Mouse (Mus musculus) kidney, postnatal 0 days (tissue): ENCODE results near the gene Serping1. TPM values are rescaled to one million over a fixed set of nuclear protein-coding genes. Genes with fewer than 3 reads are reported as not detected.

Experiments used
- ATAC-seq: fragments of 200-750 bp; cut with Nextera tagmentation; replicated peaks from 2 replicates; pipeline ENCODE4 v1.8.0; 2017; ENCODE audit warnings: low read depth, moderate number of reproducible peaks, moderate TSS enrichment, moderate library complexity; ENCODE audit not compliant: low FRiP score
- DNase-seq: peaks from one replicate; pipeline ENCODE4 v3.0.0-alpha.2; 2016; ENCODE audit warnings: low spot score
- H3K27ac ChIP-seq: fragments of 300-500 bp; sonication (generic); 2 replicates; pipeline ENCODE4 v1.5.1; 2014; ENCODE audit warnings: mild to moderate bottlenecking
- H3K27me3 ChIP-seq: fragments of 300-500 bp; sonication (generic); 2 replicates; pipeline ENCODE4 v1.6.1; 2014; ENCODE audit warnings: low read length, mixed read lengths; ENCODE audit not compliant: insufficient read depth
- H3K36me3 ChIP-seq: fragments of 300-500 bp; sonication (generic); 2 replicates; pipeline ENCODE4 v1.6.1; 2014; ENCODE audit warnings: low read length, mixed read lengths; ENCODE audit not compliant: insufficient read depth
- H3K4me1 ChIP-seq: fragments of 300-500 bp; sonication (generic); replicated peaks from 2 replicates; pipeline ENCODE4 v1.6.1; 2014; ENCODE audit warnings: antibody characterized with exemption, low read length, mixed read lengths; ENCODE audit not compliant: insufficient read depth
- H3K4me2 ChIP-seq: fragments of 300-500 bp; sonication (generic); 2 replicates; pipeline ENCODE4 v1.6.1; 2014; ENCODE audit warnings: mild to moderate bottlenecking, low read length, moderate library complexity, mixed read lengths
- H3K4me3 ChIP-seq: fragments of 300-500 bp; sonication (generic); replicated peaks from 2 replicates; pipeline ENCODE4 v1.5.1; 2014; ENCODE audit warnings: low read depth, low read length
- H3K9ac ChIP-seq: fragments of 300-500 bp; sonication (generic); 2 replicates; pipeline ENCODE4 v1.6.1; 2014; ENCODE audit warnings: low read depth, low read length
- H3K9me3 ChIP-seq: fragments of 300-500 bp; sonication (generic); replicated peaks from 2 replicates; pipeline ENCODE4 v1.6.1; 2016; ENCODE audit warnings: low read length, inconsistent platforms, mixed read lengths
- CTCF ChIP-seq: IDR thresholded peaks from 2 replicates; pipeline ENCODE4 v1.5.1; 2016; ENCODE audit warnings: antibody characterized with exemption, low read depth, mild to moderate bottlenecking, moderate library complexity
- WGBS: fragments of 180-500 bp; shearing (Covaris S2); extraction: QIAGEN DNeasy Blood & Tissue Kit; methylation state at CpG from one replicate; pipeline ENCODE4 v1.1.7; 2014; 5-methylcytosine and 5-hydroxymethylcytosine counted together
- polyA plus RNA-seq: library from polyadenylated mRNA; unstranded; fragments of >200 nt; fragmentation: Nextera tagmentation; extraction: Ambion mirVana; gene quantifications from 2 replicates; pipeline ENCODE4 v1.2.1, GENCODE M21; 2015

Serping1 gene
- polyA plus RNA-seq, 1 experiment from 2014 or later = 156 TPM

- Histone ChIP-seq H3K4me3 (no peak overlapping the region), H3K9me3 (no peaks in the 10 kb centered on the region), H3K4me1 (no peaks in the 10 kb centered on the region), H3K27ac (no peak overlapping the region), H3K27me3 (no peaks in the 10 kb centered on the region), H3K4me2 (no peak overlapping the region), H3K9ac (no peak overlapping the region), H3K36me3 (no peaks in the 10 kb centered on the region)
- no peak for ATAC-seq
- TF ChIP-seq CTCF = no peak
- DNase-seq = no peak
- WGBS = 68% methylated on average over 1 of the region's 1 CpGs
Observed at GRCm38 (mm10) chr2:84761840-84762239, 13.4 kb downstream of the Serping1 start.

DNA sequence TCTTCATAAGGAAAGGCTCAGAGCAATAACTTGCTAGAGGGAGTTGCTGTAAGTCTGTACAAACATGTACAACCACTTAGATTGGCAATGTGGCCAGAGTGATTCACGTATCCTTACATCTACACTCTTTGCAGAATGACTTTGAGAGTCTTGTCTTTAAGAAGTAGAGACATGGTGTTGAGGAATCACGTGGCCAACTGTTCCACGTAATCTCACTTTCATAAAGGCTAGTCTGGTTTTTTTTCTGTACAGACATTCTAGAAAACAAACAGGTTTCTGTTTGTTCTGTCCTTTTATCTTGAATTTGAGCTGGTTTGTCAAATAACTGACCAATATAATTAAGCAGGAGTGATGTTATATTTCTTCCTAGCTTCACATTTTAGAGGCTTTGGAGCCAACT, 13.9 kb downstream of the Serping1 start:
- Histone ChIP-seq H3K36me3 (no peaks in the 10 kb centered on the region), H3K9me3 (no peaks in the 10 kb centered on the region), H3K4me2 (no peak overlapping the region), H3K27ac (no peak overlapping the region), H3K27me3 (no peaks in the 10 kb centered on the region), H3K4me3 (no peak overlapping the region), H3K9ac (no peak overlapping the region), H3K4me1 (no peaks in the 10 kb centered on the region)
- 82% methylated on average over 3 of the region's 3 CpGs for WGBS
- DNase-seq = no peak
- no peak for ATAC-seq
- TF ChIP-seq CTCF = no peak

DNA sequence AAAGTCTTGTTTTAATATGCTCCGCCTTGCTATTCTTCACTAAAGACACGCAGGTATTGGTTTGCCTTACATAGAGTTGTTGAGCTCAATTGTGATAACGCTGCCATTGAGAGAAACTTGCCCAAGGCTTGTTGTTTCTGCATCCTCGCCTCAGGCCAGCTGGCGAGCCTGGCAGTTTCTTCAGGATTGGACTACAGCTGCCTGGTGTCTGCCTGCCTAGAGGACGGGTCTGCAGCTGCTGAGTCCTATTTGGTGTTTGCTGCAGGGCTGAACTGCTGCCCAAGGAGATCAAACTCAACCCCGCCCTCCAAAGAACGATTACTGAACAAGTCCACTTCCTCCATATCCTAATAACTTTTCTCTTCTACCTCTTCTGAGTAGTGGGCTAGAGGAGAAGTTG, 14.5 kb downstream of the Serping1 start:
- WGBS = 69% methylated on average over 8 of the region's 8 CpGs
- DNase-seq = no peak
- no peak for TF ChIP-seq CTCF
- ATAC-seq = no peak
- Histone ChIP-seq H3K36me3 (no peaks in the 10 kb centered on the region), H3K9ac (no peak overlapping the region), H3K4me1 (no peaks in the 10 kb centered on the region), H3K4me3 (no peak overlapping the region), H3K27me3 (no peaks in the 10 kb centered on the region), H3K4me2 (no peak overlapping the region), H3K9me3 (no peaks in the 10 kb centered on the region), H3K27ac (no peak overlapping the region)

DNA sequence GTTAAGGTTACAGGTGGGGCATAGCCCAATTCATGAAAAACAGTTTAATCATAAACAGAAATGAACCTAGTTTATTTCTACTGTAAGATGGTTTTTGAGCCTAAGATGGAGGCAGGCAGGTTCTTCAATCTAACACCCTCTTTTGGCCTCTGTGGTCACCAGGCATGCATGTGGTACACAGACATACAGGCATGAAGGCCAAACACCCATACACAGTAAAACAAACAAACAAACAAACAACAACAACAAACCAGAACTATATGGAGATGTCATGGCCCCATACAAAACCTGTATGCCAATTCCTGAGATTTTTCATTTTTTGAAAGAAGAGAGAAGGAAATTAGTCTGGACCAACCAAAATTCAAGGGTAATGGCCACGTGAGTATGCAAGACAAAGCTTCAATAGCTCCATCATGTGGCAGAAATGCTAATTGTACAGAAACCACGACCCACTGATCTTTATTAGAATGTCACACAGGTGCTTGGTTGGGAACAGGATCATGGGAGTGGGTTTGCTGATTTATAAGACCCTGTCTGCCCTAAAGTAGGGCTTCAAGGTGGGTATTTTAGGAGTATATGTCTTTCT, 16.6 kb downstream of the Serping1 start:
- no peak overlapping the region for H3K9ac ChIP-seq
- DNase-seq (peak; percentile 87), ATAC-seq (peak; percentile 54; the same call in 1 of the 2 replicates)
- H3K4me2 ChIP-seq = no peak overlapping the region
- no peaks in the 10 kb centered on the region for H3K36me3 ChIP-seq
- H3K4me3 ChIP-seq = no peak overlapping the region
- H3K27ac ChIP-seq = no peak overlapping the region
- H3K27me3 ChIP-seq = no peaks in the 10 kb centered on the region
- TF ChIP-seq CTCF = peak; percentile 92
- H3K9me3 ChIP-seq = no peaks in the 10 kb centered on the region
- 0% methylated on average over 2 of the region's 2 CpGs for WGBS
- no peaks in the 10 kb centered on the region for H3K4me1 ChIP-seq

GRCm38 (mm10) chr2:84757026-84757682, 18.1 kb downstream of the Serping1 start:
- Histone ChIP-seq H3K9ac (no peak overlapping the region), H3K4me1 (no peaks in the 10 kb centered on the region), H3K4me3 (no peak overlapping the region), H3K27ac (no peak overlapping the region), H3K9me3 (no peaks in the 10 kb centered on the region), H3K27me3 (no peaks in the 10 kb centered on the region), H3K4me2 (no peak overlapping the region), H3K36me3 (no peaks in the 10 kb centered on the region)
- no peak for TF ChIP-seq CTCF
- WGBS = 61% methylated on average over 7 of the region's 7 CpGs
- ATAC-seq = no peak
- no peak for DNase-seq

GRCm38 (mm10) chr2:84756245-84756644, 19.0 kb downstream of the Serping1 start:
- ATAC-seq = no peak
- no peaks in the 10 kb centered on the region for H3K36me3 ChIP-seq

More at GRCm38 (mm10) chr2:84756245-84756644, 19.0 kb downstream of the Serping1 start:
- Histone ChIP-seq H3K4me3 (no peak overlapping the region), H3K27me3 (no peaks in the 10 kb centered on the region), H3K27ac (no peak overlapping the region), H3K9ac (no peak overlapping the region), H3K4me2 (no peak overlapping the region), H3K9me3 (no peaks in the 10 kb centered on the region), H3K4me1 (no peaks in the 10 kb centered on the region)
- no peak for TF ChIP-seq CTCF
- DNase-seq = no peak
- 67% methylated on average over 5 of the region's 5 CpGs for WGBS
